Mouse (Mus musculus) midbrain, embryonic 16.5 days (tissue): ENCODE data around the gene Hist1h4c. TPM values are rescaled to one million over a fixed set of nuclear protein-coding genes. Genes with fewer than 3 reads are reported as not detected.
"Not testable (repeated sequence)": the region's sequence is repeated elsewhere in the genome, so short reads cannot be mapped to it uniquely, and the experiment has no call there.

ENCODE experiments used
- ATAC-seq: fragments of 200-750 bp; cut with Nextera tagmentation; 2 replicates; pipeline ENCODE4 v1.8.0; 2017; ENCODE audit warnings: moderate TSS enrichment
- H3K27ac ChIP-seq: fragments of 300-500 bp; sonication (generic); 2 replicates; pipeline ENCODE4 v1.5.1; 2014; ENCODE audit warnings: mild to moderate bottlenecking, low read length, mixed read lengths
- H3K27me3 ChIP-seq: fragments of 300-500 bp; sonication (generic); 2 replicates; pipeline ENCODE4 v1.6.1; 2014; ENCODE audit warnings: low read depth, low read length, mixed read lengths; ENCODE audit not compliant: control insufficient read depth, insufficient read depth
- H3K36me3 ChIP-seq: fragments of 300-500 bp; sonication (generic); 2 replicates; pipeline ENCODE4 v1.6.1; 2014; ENCODE audit warnings: mild to moderate bottlenecking, low read length, moderate library complexity, mixed read lengths; ENCODE audit not compliant: control insufficient read depth, insufficient read depth
- H3K4me1 ChIP-seq: fragments of 300-500 bp; sonication (generic); 2 replicates; pipeline ENCODE4 v1.6.1; 2014; ENCODE audit warnings: mild to moderate bottlenecking, low read length, mixed read lengths; ENCODE audit not compliant: control insufficient read depth, insufficient read depth
- H3K4me2 ChIP-seq: fragments of 300-500 bp; sonication (generic); 2 replicates; pipeline ENCODE4 v1.6.1; 2014; ENCODE audit warnings: mild to moderate bottlenecking, low read length, mixed read lengths
- H3K4me3 ChIP-seq: fragments of 300-500 bp; sonication (generic); 2 replicates; pipeline ENCODE4 v1.5.1; 2014; ENCODE audit warnings: low read depth, mild to moderate bottlenecking, low read length, moderate library complexity, mixed read lengths
- H3K9ac ChIP-seq: fragments of 300-500 bp; sonication (generic); 2 replicates; pipeline ENCODE4 v1.6.1; 2014; ENCODE audit warnings: low read depth, low read length, mixed read lengths
- H3K9me3 ChIP-seq: fragments of 300-500 bp; sonication (generic); replicated peaks from 2 replicates; pipeline ENCODE4 v1.6.1; 2014; ENCODE audit warnings: mild to moderate bottlenecking, low read length, mixed read lengths; ENCODE audit not compliant: control insufficient read depth, poor library complexity, severe bottlenecking
- WGBS: fragments of 180-500 bp; shearing (Covaris S2); extraction: QIAGEN DNeasy Blood & Tissue Kit; methylation state at CpG from one replicate; pipeline ENCODE4 v1.1.7; 2014; 5-methylcytosine and 5-hydroxymethylcytosine counted together
- polyA plus RNA-seq: library from polyadenylated mRNA; unstranded; fragments of >200 nt; fragmentation: Nextera tagmentation; extraction: Ambion mirVana; gene quantifications from 2 replicates; pipeline ENCODE4 v1.2.1, GENCODE M21; 2015

Gene Hist1h4c
- polyA plus RNA-seq, 1 experiment from 2014 or later: 1.8 TPM

GRCm38 (mm10) chr13:23693856-23694440, 4.3 kb downstream of the Hist1h4c start:
- Histone ChIP-seq H3K9me3 (no peaks in the 10 kb centered on the region), H3K4me3 (no peak overlapping the region), H3K27me3 (no peaks in the 10 kb centered on the region), H3K4me2 (no peak overlapping the region), H3K36me3 (no peaks in the 10 kb centered on the region), H3K9ac (no peak overlapping the region), H3K4me1 (peaks cover 10% of the 10 kb centered on the region), H3K27ac (no peak overlapping the region)
- no peak for ATAC-seq
- WGBS: 84% methylated on average over 6 of the region's 6 CpGs

- Histone ChIP-seq H3K27ac (no peak overlapping the region), H3K4me3 (no peak overlapping the region), H3K4me1 (peaks cover 14% of the 10 kb centered on the region), H3K27me3 (no peaks in the 10 kb centered on the region), H3K9me3 (no peaks in the 10 kb centered on the region), H3K36me3 (no peaks in the 10 kb centered on the region), H3K4me2 (no peak overlapping the region), H3K9ac (no peak overlapping the region)
- ATAC-seq: no peak
- WGBS: 81% methylated on average over 2 of the region's 2 CpGs
Measured at GRCm38 (mm10) chr13:23689459-23689858, 8.8 kb downstream of the Hist1h4c start.

GRCm38 (mm10) chr13:23688956-23689355, 9.3 kb downstream of the Hist1h4c start:
- ATAC-seq: no peak
- H3K27me3 ChIP-seq: no peaks in the 10 kb centered on the region
- H3K4me3 ChIP-seq: no peak overlapping the region
- no peaks in the 10 kb centered on the region for H3K9me3 ChIP-seq
- peaks cover 14% of the 10 kb centered on the region for H3K4me1 ChIP-seq
- no peaks in the 10 kb centered on the region for H3K36me3 ChIP-seq
- H3K4me2 ChIP-seq: no peak overlapping the region
- WGBS: 96% methylated on average over 2 of the region's 2 CpGs
- H3K9ac ChIP-seq: no peak overlapping the region
- no peak overlapping the region for H3K27ac ChIP-seq

- Histone ChIP-seq H3K4me1 (peaks cover 15% of the 10 kb centered on the region), H3K9me3 (no peaks in the 10 kb centered on the region), H3K27ac (no peak overlapping the region), H3K9ac (no peak overlapping the region), H3K4me2 (no peak overlapping the region), H3K36me3 (no peaks in the 10 kb centered on the region), H3K27me3 (no peaks in the 10 kb centered on the region), H3K4me3 (no peak overlapping the region)
- ATAC-seq: no peak
- WGBS: 92% methylated on average over 7 of the region's 7 CpGs
Measured at GRCm38 (mm10) chr13:23687907-23688306, 10.3 kb downstream of the Hist1h4c start.

GRCm38 (mm10) chr13:23687181-23687580, 11.1 kb downstream of the Hist1h4c start:
- no peak for ATAC-seq
- H3K9me3 ChIP-seq: no peaks in the 10 kb centered on the region
- no peaks in the 10 kb centered on the region for H3K27me3 ChIP-seq
- 91% methylated on average over 4 of the region's 4 CpGs for WGBS
- no peak overlapping the region for H3K4me2 ChIP-seq
- H3K27ac ChIP-seq: no peak overlapping the region
- peaks cover 20% of the 10 kb centered on the region for H3K4me1 ChIP-seq
- no peak overlapping the region for H3K9ac ChIP-seq
- H3K36me3 ChIP-seq: no peaks in the 10 kb centered on the region
- H3K4me3 ChIP-seq: no peak overlapping the region

GRCm38 (mm10) chr13:23685966-23686365, 12.3 kb downstream of the Hist1h4c start:
- peak overlapping the region; percentile 84 for H3K4me2 ChIP-seq
- 43% methylated on average over 4 of the region's 4 CpGs for WGBS
- ATAC-seq: no peak
- no peak overlapping the region for H3K9ac ChIP-seq
- peak overlapping the region; percentile 52; the same call in 1 of the 2 replicates for H3K4me3 ChIP-seq
- H3K9me3 ChIP-seq: no peaks in the 10 kb centered on the region
- H3K4me1 ChIP-seq: peaks cover 20% of the 10 kb centered on the region
- H3K27ac ChIP-seq: peak overlapping the region; percentile 92
- H3K36me3 ChIP-seq: no peaks in the 10 kb centered on the region
- no peaks in the 10 kb centered on the region for H3K27me3 ChIP-seq

GRCm38 (mm10) chr13:23685121-23685861, 13.0 kb downstream of the Hist1h4c start:
- no peak for ATAC-seq
- Histone ChIP-seq H3K9ac (peak overlapping the region; percentile 70), H3K4me1 (peaks cover 20% of the 10 kb centered on the region), H3K4me3 (peak overlapping the region; percentile 52), H3K4me2 (peak overlapping the region; percentile 84), H3K9me3 (no peaks in the 10 kb centered on the region), H3K36me3 (no peaks in the 10 kb centered on the region), H3K27me3 (no peaks in the 10 kb centered on the region), H3K27ac (peak overlapping the region; percentile 92)
- 7% methylated on average over 15 of the region's 15 CpGs for WGBS

GRCm38 (mm10) chr13:23684295-23684945, 13.8 kb downstream of the Hist1h4c start:
- WGBS: 0% methylated on average over 11 of the region's 37 CpGs
- H3K36me3 ChIP-seq, H3K9me3 ChIP-seq, H3K27me3 ChIP-seq: not testable (repeated sequence)
- Histone ChIP-seq H3K9ac (peak overlapping the region; percentile 70), H3K4me3 (peak overlapping the region; percentile 52), H3K27ac (peak overlapping the region; percentile 92), H3K4me2 (peak overlapping the region; percentile 84), H3K4me1 (peaks cover 20% of the 10 kb centered on the region)
- peak; percentile 49 for ATAC-seq

- WGBS: 1% methylated on average over 23 of the region's 32 CpGs
- Histone ChIP-seq H3K4me2 (peak within 1 kb of the TSS; percentile 84), H3K36me3 (no peaks in the 10 kb centered on the region), H3K4me3 (peak within 1 kb of the TSS; percentile 52), H3K4me1 (peaks cover 20% of the 10 kb centered on the region), H3K9me3 (no peaks in the 10 kb centered on the region), H3K27ac (peak within 1 kb of the TSS; percentile 92), H3K9ac (peak within 1 kb of the TSS; percentile 70), H3K27me3 (no peaks in the 10 kb centered on the region)
- peak; percentile 100 for ATAC-seq
Measured at GRCm38 (mm10) chr13:23683755-23684281, 14.4 kb downstream of the Hist1h4c start, which contains the start of the genes Hist1h2ac and Hist1h2bc. Hist1h2ac (minus strand) TSS chr13:23683948. Hist1h2bc (plus strand) TSS chr13:23684199.
